Mouse (Mus musculus) embryo, embryonic 11.5 days (tissue): ENCODE measurements around the gene Adcy9.

Experiments used
- DNase-seq: peaks from one replicate; pipeline ENCODE4 v3.0.0-alpha.2; 2012; ENCODE audit warnings: low read depth, low spot score

The Adcy9 gene

DNA sequence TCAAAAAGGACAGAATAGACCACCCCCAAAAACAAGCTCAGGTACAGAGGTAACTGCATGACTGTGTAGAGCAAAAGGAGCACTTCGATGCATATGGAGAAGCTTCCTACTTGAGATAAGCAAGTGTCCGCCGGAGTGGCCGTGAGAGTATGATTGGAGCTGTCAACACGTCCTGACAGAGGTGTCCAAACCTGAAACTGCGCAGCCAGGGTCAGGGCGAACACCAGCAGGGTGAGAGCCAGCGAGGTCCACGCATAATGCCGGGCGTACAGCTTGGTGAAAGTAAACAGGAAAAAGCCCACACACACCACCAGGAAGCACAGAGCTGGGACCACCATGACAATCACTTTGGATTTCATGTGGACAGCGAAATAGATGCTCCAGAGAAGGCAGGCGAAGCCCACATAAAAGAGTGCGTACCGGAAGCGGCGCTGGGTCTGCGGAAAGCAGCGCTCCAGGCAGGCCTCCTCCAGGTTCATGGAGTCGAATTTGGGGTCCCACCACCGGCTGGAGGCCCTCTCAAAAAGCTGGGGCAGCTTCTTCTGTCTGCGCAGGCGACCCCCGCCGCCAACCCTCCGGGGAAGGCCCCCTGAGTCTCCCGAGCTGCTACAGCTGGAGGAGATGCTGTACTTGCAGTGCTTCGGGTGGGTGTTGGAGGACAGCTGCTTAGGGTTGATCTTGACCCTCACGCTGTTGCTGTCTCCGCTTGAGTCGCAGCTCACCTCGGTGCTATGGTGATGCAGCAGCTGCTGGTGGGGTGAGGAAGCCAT lies 1.3 kb downstream of the Adcy9 start:
- DNase-seq = no peak

DNA sequence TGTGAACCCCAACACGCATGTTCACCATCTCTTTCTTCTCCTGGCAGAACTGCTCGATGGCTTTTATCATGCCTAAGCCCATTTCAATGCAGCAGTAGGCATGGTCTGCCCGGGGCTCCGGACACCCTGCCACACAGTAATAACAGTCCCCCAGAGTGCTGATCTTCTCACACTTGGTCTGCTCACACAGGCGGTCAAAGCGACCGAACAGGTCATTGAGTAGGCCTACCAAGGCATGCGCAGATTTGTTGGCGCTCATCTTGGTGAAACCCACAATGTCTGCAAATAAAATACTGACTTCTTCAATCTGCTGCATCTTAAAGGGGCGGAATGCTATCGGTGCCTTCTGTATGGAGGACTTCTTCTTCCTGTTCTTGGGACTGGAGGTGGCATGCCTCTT lies 2.2 kb downstream of the Adcy9 start:
- DNase-seq = no peak

DNA sequence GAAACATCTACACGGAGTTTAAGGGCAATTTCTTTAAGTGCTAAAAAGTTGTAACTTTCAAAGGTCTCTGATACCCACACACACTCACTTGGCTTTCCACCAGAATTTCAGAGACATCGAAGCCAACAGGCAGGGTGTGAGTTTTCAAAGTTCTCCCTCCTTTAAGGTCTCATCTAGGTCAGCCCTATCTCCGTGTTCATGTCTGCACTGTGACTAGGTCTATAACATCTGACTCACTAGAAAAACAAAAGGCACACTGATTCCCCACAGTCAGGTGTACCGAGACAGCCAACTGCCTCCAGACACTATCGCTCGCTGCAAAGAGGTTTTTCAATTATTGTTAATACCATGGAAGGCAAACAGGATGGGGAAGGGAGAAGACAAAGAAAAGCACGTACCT lies 2.8 kb downstream of the Adcy9 start:
- no peak for DNase-seq

DNA sequence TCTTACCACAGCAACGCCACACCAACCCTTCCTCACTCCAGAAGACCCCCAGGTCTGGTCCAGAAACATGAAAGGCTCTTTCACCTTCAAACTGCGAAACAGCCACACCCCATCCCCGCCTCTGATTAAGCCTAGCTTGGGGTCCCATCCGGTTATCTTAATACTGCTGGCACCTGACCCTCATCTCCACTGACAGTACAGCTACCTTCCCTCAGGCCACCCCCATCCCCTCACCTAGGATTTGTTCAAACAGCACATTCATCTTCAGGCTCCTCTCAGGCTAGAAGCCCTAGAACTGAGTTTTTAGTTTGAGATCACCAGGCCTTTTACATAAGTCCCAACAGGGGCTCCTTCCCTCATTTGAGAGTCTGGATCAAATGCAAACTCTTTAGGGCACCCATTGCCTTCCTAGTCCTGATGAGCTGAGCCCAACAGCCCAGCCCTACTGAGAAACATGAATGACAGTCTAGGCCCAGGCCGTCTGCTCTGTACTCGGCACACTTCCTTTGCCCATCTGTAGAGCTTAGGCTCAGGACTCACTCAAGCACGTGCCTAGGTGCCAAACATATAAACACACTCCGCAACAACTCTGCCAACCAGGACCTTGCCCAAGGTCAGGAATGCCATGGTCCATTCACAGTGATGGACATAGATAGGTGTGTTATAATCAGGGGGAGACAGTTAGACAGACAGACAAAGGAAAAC lies 5.3 kb downstream of the Adcy9 start:
- no peak for DNase-seq

DNA sequence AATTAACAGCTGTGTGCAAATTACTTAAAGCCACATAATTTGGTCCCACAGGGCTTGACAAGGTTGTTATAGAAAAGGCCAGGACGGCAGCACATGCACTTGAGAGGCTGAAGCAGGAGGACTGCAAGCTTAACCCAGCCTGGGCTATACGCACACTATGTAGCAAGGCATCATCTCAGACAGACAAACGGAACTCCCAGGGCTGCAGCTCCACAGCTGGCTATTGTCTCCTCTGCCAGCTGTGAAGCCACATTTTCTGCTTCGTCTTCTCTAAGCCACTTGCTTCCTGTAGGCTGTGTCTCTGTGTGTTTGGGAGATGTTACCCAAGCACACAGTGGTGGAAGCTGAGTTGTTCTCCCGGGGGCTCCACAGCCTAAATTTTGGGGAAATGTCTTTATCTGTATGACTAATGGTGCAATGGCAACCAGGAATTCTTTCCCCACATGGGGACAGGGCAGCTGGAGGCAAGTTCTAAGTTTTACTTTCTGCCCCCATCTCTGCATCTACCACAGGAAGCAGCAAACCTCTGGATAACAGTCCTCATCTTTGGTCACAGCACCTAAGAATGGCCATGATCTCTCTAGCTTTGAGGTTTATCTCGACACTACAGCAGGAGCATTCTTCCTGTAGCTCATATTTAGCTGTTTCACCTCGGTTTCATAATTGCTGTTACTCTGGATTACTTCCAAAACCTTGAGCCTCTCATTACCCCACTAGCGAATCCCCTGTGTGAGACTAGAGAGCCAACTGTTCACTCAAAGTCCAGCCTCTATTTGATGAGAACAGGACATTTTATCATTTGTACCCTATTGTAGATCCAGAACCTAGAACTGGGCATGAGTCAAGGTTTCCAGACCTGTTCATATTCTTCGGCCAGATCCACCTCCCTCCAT lies 6.1 kb downstream of the Adcy9 start:
- no peak for DNase-seq

DNA sequence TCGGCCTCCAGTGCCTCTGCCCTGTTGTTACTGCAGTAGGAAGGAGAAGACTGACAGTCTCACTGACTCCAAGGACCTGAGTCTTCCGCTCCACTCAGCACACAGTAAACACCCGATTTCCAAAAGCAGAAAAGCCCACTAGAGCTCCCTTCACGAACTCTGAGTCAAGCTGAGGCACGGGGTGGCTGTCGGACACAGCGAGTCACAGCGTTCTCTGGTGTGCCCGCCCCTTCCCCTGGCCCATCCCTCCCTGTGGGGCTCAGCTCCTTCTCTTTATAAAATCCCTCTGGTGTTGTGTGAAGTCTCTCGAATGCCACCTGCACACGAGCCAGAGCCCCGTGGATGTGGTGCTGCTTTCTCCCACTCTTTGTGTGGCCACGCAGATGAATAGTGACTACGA lies 7.0 kb downstream of the Adcy9 start:
- DNase-seq = no peak

- no peak for DNase-seq
Observed at GRCm38 (mm10) chr16:4412298-4412697, 8.0 kb downstream of the Adcy9 start.

GRCm38 (mm10) chr16:4411296-4411695 lies 9.0 kb downstream of the Adcy9 start:
- no peak for DNase-seq

- DNase-seq = no peak
Observed at GRCm38 (mm10) chr16:4407536-4407935, 12.8 kb downstream of the Adcy9 start.

GRCm38 (mm10) chr16:4406706-4407105 lies 13.6 kb downstream of the Adcy9 start:
- no peak for DNase-seq

GRCm38 (mm10) chr16:4406047-4406586 lies 14.2 kb downstream of the Adcy9 start:
- no peak for DNase-seq

DNA sequence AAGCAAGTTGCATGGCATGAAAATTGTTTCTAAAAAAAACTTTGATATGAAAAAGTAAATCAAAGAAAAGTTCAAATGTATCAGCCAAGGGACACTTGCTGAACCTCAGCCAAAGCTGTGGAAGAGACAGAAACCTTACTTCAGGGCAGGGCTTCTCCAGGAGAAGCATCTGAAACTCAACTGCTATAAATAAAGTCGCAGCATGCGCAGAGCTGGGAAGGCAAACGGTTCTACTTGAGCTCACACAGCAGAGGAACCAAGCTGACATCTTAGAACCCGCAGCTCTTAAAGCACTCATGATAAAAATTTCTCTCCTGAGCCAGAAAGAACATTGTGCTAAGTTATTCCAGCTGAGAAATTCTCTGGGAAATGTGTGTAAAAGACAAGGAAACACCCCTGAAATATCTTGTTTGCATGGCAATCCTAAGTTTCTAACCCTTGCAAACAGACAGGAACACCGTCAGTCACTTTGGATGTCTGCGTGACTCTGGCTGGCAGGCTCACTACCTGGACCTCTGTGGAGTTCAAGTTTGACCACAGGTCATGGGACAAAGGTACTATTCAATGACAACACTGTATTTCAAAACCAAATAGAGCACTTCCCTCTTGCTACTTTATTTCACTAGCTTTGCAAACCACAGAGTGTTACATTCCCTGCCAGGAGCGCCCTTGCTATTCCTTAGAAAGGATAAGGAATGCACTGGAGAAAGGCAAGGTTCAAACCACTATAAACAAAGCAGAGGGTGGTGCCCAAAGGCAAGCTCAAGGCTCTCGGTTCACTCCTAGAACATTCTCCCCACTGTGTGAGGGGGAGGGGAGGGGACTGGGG lies 15.2 kb downstream of the Adcy9 start:
- no peak for DNase-seq

DNA sequence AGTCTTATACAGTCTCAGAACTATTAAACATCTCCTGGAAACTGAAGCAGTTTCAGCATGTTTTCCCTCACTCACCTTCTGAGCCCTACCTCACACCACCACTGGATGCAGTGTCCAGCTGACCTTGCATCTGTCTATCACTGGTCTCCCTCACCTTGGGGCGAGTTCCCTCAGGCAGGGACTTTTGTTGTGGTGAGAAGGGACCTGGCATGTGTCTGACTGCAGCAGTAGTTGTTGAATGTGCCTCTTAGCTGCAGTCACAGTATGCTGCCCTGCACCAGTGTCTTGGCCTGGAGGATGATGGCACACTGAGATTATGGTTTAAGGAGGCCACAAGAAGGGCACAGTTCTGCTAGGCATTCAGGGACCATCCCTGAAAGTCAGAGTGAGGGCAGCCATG lies 19.2 kb downstream of the Adcy9 start:
- DNase-seq = no peak

DNA sequence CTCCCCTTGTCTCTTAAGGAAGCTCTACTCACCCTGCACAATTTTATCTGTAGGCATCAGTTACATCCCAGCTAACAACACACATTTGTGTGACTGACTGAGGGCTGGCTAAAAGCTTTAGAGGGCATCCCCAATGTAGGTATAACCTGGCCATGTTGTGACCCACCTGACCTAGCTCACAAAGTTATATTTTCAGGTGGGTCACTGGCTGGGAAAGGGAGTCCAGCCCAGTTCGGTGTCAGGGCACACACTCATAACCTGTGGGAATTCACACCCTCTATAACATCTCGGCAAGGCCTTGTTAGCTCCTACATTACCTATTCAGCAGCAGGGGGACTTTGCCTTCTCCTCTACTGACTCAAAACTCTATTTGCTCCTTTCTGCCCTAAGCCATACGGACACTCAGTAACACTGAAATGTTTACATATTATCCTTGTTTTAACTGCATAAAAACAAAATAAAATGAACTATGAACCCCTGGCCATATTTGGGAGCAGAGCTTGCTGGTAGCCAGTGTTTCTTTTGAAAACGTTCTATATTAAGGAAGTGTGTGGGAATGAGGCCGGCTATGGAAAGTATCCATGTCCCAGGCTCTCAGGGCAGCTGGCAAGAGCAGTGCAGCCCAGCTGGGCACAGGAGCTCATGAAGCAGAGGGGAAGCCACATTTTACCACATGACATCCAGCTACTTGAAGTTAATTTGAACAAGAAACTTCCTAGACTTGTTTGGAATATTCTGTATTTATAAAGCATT lies 20.7 kb downstream of the Adcy9 start:
- DNase-seq = no peak

DNA sequence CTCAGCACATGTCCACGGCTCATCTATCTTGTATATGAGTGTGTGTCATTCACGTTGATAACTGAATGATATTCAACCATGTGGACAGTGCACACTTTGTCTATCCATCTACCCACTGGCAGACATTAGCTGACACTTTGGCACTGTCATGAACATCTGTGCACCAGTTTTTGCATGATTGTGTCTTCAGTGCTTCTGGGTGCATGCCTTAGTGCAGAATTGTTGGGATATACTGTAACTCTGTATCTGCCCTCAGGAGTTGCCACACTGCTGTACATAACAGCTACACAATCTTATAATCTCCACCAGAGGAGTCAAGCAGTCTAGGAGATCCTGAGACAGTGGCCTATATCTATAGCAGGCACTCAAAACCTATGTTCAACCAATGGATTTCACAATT lies 21.5 kb downstream of the Adcy9 start:
- DNase-seq = no peak

DNA sequence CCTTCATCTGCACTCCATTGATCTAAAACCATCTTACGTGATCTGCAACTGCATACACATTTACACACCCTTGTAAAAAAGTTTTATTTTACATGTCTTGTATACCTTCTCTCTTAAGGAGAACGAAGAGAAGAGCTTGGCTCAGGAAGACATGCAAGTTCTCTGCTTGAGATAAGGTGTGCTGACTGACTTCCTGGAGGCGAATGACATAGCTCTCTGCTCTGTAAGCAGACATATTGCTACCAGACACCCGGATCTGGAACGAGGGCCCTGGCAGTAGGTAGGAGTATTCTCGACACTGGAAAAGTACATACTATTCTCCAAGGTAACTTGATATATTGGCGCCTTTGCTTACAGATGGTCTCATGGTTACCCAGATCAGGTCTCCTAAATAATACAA lies 22.7 kb downstream of the Adcy9 start:
- no peak for DNase-seq

DNA sequence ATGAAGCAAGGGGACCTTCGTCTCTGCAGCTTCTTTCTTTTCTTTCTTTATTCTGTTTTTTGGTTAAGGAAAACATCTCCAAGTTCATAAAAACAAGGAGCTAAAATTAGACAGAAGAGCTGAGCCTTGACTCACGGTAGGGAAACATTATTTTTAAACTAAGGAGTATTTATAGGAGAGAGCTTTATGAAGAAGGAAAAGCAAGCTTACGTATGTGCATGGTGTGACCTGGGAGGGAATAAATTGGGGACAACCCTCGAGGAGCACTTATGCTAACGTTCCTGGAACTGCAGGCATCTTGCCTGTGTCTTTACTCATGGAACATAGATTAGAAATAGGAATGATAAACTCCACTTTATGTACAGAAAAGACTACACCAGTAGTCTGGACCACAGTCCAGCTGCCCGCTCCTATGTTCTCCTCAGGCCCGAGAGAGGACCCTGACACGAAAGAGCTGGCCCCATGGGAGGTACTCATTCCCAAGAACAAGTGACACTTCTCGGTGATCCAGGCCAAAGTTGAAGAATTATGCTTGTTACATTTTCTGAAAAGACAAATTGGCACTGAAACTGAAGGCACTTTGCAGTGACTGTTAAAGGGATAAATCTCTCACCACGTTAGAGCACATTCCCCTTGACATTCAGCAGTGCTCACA lies 24.5 kb downstream of the Adcy9 start:
- no peak for DNase-seq

- DNase-seq = no peak
Observed at GRCm38 (mm10) chr16:4394991-4395590, 25.2 kb downstream of the Adcy9 start.

GRCm38 (mm10) chr16:4383473-4384038 lies 36.7 kb downstream of the Adcy9 start:
- DNase-seq = no peak
